Mouse (Mus musculus) NIH3T3 (cell line): ENCODE data around the gene Lrrfip2.

Experiments
- DNase-seq: peaks from one replicate; pipeline ENCODE4 v3.0.0-alpha.2; 2012; ENCODE audit warnings: low read depth

Gene Lrrfip2

DNA sequence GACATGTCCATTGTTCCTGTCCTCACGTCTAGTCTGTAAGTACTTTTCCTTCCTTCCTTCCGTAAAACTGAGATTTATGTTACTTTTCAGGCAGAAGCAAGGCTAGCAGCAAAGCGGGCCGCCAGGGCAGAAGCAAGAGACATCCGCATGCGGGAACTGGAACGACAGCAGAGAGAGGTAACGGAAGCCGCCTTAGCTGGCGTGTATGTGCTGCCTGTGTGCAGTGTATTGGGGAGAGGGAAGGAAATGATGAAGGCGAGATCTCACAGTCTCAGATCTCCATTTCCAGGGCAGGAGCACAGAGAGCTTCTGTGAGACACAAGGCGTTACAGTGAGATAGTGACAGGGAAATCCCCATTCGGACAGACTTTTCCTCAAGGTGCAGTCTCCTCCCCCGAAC is 43.8 kb downstream of the Lrrfip2 start:
- no peak for DNase-seq

DNA sequence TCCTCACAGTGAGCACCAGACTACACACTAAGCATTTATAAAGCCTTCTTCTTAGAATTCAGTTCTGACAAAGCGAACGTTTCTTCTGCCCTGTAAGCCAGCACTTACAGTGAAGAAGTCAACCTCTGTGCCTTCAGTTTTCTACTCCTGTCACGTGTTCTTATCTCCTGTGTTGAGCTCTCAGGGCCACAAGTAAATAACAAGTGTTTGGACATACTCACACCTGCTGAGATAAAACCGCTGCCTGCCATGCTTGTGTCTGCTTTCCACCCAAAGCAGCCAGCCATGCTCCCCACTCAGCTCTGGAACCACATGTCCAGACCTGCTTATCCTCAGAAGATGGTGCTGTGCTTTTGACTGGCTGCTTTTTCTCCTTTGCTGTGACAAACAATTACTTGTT is 49.2 kb downstream of the Lrrfip2 start:
- no peak for DNase-seq

DNA sequence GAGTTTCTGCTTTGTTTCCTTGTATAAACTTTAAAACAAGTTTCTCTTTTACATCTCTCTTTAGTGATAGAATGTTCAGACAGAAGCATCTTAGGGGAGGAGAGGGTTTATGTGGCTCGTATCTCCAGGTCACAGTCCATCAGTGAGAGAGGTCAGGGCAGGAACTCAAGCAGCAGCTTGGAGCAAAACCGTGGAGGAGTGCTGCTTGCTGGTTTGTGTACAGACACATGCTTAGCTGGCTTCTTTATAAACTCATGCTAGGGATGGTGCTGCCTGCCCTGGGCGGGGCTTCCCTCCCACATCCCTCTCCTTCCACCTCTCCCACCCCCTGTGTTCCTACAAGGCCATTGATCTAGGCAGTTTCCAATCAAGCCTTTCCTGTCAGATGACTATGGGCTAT is 53.0 kb downstream of the Lrrfip2 start:
- DNase-seq = no peak

DNA sequence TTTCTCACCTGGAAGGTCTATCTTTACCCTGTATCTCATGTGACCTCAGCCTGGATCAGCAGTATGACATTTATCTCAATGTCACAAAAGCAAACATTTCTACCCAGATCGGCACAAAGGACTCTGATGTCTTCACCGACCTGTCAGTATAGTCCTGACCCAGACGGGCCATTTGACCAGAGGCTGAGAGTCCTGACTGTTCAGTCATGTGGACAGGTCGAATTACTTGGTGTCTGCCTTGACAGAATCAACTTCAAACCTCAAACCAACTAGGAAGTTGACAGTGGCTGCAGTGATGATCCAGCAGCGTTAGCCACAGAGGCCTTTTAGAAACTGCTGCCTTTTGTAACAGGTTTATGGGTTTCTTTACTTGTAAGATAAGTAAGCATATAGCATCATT is 56.7 kb downstream of the Lrrfip2 start:
- DNase-seq = no peak

DNA sequence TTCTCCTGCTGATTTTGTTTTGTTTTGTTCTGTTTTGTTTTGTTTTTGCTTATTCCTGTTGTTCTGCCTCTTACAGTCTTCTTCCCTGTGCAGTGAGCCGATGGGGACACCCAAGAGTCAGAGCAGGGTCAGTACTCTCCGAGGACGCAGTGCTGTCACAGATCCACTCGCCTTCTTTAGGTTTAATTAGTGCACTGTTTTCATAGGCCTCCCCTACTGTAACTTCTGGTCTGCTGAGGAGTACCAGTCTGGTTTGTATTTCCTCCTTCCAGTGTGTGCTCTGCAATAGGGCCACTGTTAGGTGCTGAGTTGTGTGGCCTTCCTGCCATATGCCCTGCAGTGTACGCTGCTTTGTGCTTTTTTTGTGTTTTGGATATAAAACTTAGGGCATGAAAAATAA is 61.6 kb downstream of the Lrrfip2 start:
- DNase-seq = no peak

DNA sequence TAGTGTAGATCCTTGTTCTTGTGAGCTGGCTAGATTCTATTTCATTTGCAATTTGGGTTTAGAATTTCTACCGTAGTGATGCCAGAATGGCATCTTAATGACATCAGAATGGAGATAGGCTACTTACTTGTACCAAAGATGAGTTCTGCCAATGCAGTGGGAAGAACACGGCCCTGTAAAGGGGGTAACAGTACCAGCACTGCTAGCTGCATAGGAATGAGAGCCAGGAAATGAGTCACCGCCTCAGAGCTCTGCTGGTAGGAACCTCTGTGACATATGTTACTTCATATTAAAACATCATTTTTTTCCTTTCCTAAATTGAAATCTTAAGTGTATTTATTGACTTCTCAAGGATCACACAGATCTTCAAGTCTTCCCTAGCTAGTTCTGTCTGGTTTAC is 64.8 kb downstream of the Lrrfip2 start:
- DNase-seq = peak; percentile 75

DNA sequence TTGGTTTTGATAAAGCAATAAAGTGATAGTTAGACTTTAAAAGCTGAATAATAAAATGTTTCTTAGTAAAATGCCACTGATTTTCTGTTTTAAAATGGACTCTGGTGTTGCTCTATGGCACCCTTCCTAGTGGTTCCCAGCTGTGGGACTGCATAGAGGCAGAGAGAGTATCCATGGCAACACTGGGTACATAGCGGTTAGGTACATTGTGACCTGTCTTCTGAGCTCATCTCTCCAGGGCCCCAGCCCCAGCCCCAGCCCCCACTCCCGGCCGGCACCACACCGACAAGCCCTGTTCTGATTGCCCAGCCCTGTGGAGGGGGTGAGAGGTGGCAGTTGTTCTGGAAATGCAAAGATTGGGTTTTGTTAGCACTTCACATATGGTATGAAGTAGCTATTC is 67.5 kb downstream of the Lrrfip2 start:
- DNase-seq = no peak

DNA sequence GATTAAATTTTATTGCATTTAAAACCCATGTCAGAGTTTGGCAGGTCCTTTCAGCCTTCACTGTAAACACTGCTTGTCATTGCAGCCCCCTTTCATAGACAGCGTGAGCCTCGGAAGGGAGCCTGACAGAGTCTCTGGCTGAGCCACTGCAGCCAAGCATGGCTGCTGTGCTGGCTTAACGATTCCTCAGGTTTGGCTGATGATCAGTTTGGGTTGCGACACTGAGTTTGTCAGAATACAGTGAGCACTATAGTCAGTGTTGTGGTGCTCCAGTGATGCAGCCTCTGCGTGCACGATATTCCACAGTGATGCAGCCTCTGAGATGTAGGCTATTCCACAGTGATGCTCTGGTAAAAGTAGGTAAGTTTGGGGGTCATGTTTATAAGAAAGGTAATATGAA is 69.5 kb downstream of the Lrrfip2 start:
- peak; percentile 25 for DNase-seq

DNA sequence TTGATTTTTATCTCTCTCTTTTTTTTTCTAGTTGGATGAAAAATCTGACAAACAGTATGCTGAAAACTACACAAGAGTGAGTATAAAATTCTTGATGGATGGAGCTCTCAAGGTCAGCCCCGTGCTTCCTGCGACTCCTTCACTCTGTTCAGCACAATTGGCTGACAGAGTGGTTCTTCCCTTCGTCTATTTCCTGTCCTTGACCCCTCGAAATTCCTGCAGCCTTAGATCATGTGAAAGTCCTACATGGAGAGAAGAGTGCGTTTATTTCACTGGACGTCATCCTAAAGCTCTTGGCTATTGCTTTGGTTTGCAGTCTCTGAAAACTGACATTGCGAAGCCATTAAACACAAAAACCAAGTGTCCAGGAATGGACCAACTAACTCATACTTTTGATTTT is 71.3 kb downstream of the Lrrfip2 start:
- no peak for DNase-seq

DNA sequence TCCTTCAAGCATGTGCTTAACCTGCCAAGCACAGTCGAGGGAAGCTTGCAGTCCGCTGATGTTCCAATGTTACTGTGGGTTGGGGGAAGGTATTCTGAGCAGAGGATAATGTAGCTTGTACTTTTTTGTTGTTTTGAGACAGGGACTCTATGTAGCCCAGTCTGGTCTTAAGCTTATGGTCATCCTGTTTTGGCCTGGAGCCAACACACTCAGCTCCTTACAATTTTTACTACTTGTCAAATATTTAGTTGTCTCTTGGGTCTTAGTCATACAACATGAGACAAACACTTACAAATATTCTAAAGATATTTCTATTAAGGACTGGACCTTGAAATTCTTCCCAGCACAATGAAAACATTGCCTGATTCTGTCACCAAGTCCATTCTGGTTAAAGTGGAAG is 75.8 kb downstream of the Lrrfip2 start:
- DNase-seq = peak; percentile 73

DNA sequence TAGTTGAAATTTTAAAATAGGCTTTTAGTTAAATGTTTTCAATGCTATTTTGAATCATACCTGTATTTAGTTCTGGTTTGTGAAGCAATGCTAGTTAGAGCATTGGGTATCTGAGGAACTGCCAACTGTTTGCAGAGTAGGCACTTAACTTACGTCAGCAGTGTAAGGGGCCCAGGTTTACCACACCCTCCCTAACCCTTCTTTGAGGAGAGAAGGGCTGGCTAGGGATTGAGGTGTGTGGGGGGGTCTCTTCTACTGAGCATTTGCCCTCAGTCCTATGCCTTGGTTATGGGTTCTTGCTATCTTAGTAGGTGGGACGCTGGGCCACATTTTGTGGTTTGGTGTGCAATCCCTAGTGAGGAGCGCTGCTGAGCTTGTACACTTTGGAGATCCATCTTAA is 79.7 kb downstream of the Lrrfip2 start:
- no peak for DNase-seq

DNA sequence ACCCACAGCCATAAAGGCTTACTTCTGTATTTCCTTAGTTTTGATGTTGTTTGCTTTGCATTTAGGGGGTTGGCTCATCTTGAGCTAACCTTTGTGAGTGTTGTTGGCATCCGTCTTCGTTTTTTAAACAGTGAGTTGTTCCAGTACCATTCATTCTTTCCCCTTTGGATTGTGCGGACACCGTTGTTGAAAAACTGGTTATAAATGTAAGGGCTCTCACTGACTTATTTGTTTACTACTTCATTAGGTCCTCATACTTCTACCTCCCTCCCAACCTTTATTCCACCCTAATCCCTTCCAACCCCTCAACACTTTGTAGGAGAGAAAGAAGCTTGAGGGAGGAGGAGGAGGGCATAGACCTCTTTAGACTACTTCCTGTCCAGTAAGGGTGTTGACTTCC is 80.3 kb downstream of the Lrrfip2 start:
- no peak for DNase-seq

DNA sequence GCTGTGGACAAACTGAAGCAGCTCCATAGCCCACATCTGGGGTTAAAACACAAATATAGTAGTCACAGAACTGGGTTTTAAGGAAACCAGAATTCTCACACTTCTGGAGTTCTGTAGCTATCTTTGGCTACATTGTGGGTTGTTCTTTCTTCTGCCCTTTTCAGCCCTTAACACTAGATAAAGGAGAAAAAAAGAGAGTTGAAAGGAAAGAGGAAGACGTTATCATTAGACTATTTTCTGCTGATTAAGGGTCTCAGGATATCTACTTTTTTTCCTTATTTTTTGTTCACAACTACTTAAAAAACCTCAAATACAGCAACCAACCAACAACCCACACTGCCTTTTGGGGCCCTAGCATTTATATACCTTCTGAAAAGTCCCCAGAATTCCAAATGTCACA is 80.9 kb downstream of the Lrrfip2 start:
- DNase-seq = no peak

DNA sequence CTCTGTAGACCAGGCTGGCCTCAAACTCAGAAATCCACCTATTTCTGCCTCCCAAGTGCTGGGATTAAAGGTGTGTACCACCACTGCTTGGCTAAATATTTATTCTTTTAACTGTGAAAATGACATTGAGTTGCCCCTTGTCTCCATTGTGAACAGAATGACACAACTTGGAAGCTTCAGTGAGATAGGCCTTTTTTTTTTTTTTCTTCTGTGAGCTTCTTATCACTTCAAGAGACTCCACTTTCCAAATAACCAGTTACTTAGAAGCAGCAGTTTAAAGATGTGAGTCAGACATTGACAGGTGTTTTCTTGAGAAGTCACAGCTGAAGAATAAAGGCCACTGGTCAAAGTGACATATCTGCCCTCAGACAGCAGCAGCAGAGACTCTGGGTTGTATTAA is 82.8 kb downstream of the Lrrfip2 start:
- no peak for DNase-seq

DNA sequence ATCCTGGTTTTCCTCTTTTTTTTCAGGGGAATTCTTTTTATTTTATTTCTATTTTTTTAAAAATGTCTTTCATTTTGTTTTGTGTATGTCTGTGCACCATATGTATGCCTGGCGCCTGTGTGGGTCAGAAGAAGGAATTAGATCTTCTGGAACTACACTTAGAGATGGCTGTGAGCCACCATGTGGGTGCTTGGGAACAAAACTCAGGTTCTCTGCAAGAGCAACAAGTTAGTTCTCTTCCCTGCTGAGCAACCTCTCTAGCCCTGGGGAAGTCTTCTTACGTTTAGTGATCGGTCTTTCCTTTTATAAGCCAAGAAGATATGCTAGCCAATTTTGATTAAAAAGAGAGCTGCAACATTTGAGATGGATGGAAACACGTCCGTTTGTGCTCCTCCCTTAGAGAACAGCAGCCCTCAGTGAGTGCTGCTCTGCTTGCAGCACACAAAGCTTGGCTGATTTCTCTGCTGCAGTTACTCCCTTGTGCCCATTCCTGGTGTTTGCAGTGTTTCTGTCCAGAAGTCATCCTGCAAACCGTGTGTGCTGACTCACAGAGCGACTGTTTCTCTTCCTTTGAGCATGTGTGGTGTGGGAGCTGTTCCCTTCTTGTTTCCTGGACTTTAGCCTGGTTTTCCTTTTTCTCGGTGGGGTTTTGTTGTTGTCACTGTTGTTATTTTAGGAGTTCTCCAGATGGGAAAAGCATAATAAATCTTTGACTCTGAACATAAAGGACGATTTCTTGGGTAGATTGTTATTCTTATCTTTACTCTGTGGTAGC is 87.4 kb downstream of the Lrrfip2 start:
- DNase-seq = peak; percentile 77

DNA sequence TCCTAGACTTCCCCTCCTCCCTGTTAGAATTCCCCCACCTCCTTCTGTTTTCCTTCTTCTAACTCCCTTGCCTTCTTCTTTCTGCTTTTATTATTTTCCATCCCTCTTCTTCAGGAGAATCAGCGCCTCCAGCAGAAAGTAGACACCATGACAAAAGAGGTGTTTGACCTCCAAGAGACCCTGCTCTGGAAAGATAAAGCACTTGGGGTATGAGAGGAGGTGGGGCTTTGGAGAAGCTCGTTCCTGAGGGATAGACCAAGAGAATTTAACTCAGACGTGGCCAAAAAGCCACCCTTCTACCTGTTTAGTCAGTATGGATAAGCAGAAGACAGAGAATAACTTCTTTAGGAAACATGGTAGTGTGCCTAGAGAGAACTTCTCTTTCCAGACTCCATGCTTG is 90.3 kb downstream of the Lrrfip2 start:
- DNase-seq = no peak

DNA sequence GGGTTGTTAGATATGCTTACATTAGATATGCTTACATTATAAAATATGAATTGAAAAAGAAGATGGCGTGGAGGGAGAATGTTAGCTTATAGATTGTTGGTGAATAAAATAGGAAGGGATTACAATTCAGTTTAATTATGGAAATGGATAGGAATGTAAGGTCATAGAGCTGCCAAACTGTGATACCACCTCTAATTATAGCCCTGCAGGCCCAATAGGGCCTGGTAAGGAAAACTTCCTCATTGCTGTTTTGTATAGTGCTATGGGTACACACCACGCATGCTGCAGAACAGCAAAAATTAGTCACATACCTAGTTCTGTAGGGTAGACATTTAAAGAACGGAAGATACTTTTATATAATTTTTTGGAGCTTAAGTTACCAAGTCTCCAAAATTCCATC is 90.8 kb downstream of the Lrrfip2 start:
- no peak for DNase-seq

DNA sequence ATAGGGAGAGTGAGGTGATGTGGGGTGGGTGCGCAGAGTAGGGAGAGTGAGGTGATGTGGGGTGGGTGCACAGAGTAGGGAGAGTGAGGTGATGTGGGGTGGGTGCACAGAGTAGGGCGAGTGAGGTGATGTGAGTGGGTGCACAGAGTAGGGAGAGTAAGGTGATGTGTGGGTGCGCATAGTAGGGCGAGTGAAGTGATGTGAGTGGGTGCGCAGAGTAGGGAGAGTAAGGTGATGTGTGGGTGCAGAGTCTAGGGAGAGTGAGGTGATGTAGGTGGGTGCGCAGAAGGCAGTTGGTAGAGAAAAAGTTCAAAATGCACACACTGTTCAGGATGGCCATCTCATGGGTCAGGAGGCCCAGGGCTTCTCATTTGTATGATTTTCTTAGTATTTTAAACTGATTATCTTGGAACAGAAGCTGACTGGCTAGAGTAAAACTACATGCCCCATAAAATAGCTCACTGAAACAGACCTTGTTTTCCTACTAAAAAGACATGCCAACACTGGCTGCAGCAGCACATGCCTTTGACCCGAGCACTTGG is 91.8 kb downstream of the Lrrfip2 start:
- DNase-seq = no peak

DNA sequence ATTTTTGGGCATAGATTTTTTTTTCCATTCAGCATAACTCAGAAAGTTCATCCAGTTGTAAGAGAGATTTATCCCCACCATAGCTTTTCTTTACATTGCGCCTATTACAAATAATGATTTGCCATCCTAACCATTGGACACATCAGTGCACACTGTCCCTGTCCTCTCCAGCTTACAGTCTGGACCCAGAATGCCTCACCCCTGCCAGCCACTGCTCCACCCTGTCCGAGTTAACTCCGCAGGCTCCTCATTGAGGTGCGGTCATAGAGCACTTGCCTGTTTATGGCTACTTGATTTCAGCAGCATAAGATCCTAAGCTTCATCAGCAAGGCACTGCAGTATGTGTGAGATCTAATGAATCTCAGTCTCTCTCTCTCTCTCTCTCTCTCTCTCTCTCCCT is 93.0 kb downstream of the Lrrfip2 start:
- no peak for DNase-seq

DNA sequence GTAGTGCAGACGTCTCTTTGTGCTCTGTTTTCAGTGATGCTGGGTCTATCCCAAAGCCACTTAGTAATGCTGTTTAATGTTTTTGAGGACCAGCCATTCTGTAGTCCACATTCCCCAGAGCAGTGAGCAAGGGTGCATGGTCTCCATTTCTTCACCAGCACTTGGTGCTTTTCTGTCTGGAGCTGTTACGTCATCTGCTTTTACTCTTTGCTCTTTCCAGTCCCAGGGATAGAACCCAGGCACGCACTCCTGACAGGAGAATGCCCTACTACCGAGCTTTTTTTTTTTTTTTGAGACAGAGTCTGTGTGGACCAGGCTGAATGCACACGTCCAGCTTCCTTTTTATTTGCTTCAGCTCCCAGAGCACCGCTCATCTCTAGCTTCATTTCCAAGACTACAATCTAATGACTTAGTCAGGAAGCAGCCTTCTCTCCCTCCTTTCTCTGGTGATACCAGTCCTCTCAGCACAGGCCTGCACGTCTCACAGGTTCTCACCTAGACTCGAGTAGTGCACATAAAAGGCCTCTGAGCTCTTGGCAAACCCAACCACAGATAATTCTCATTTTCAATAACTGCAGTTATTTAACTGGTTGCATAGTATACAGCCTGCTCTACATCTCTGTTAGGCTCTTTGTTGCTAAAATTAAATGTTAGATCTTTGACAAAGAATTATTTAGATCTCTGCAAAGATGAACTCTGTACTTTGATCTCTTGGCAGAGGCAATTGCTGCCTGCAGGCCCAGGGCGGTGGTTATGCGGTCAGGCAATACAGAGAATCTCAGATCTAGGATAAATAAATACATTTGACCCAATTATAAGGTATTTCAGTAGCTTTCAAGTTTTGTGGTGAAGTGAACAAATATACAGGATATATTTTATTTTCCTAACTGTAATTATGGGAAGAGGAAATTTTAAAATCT is 94.0 kb downstream of the Lrrfip2 start:
- DNase-seq = no peak

DNA sequence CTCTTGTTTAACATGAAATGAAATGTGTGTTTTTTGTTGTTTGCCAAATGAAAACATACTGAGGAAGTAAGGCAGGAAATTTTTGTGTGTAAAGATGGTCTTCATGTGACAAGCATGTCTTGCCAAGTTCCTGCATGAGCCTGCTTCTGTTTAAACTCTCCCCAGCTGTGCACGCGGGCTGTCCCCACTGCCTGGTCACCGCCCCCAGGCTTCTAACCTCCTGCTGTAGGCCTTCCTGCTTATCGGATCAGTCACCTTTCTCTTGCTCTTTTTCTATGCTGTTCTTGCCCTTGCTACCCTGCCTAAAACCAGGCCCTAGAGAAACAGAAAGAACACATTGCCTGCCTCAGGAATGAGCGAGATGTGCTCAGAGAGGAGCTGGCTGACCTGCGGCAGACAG is 96.1 kb downstream of the Lrrfip2 start:
- DNase-seq = peak; percentile 9

DNA sequence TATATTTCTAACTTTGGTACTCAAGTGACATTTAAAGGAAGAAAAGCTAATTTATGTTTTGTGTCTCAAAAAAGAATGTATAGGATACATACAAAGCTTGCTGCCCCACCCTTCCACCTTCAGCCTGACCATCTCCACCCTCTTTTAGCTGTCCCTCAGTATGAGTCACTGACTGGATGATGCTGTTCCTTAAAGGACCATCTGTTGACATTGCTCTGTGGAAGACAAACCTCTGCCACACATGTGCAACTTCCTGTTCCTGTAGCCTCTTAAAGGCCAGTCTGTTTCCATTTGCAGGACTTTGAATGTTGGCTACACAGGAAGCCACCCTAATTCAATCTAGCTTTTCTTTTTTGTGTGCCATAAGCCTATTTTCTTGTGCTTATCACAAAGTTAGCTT is 99.0 kb downstream of the Lrrfip2 start:
- DNase-seq = no peak

DNA sequence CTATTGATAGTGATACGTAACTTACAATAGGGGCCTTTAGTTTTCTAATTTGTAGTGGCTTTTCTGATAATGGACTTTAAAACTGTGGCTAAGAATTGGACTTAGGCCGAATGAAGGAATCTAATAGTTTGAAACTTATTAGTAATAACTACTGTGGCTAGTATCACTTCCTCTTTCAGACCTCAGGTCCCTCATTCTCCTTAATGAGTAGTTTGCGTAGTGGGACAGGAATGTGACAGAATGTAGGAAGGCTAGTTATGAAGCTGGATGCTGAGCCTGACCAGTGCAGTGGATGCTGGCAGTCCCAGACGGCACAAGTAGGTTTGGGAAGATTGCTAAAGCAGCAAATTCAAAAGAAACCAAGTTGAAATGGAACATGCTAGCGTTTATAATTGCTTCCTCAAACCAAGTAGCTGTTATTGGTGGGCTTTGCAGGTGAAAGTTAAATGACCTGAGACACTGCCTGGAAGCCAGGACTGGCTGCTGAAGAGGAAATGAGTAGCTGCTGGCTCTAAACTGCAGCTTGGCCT is 103.2 kb downstream of the Lrrfip2 start:
- DNase-seq = no peak
